30 mouse cellular contexts compared by ENCODE assay signal in genomic region chr3:108933557-108933956, GRCm38 (mm10). TPM values are rescaled to one million over a fixed set of nuclear protein-coding genes. Genes with fewer than 3 reads are reported as not detected.
"Had no signal": no experiment of that assay in that cellular context is flagged by ENCODE, and none has a peak within 500 bp of the region (broad histone marks: within the 10 kb centered on the region; RNA-seq: fewer than 3 reads in every experiment).

No protein-coding gene starts in this region.

- H3K9ac ChIP-seq: limb, embryonic 13.5 days; liver, embryonic 12.5 days; liver, embryonic 15.5 days; lung, embryonic 15.5 days; midbrain, embryonic 12.5 days; midbrain, embryonic 15.5 days; neural tube, embryonic 12.5 days; neural tube, embryonic 15.5 days had no signal

- H3K9me3 ChIP-seq: limb, embryonic 10.5 days; limb, embryonic 13.5 days; liver, embryonic 12.5 days; liver, embryonic 15.5 days; lung, embryonic 15.5 days; midbrain, embryonic 12.5 days; midbrain, embryonic 15.5 days; neural tube, embryonic 12.5 days; neural tube, embryonic 15.5 days had no signal

- H3K4me1 ChIP-seq: limb, embryonic 10.5 days; limb, embryonic 13.5 days; liver, embryonic 12.5 days; liver, embryonic 15.5 days; lung, embryonic 15.5 days; midbrain, embryonic 12.5 days; midbrain, embryonic 15.5 days; neural tube, embryonic 12.5 days; neural tube, embryonic 15.5 days had no signal

- ATAC-seq: liver, embryonic 12.5 days; midbrain, embryonic 15.5 days had no signal

- H3K36me3 ChIP-seq: limb, embryonic 10.5 days; limb, embryonic 13.5 days; liver, embryonic 12.5 days; liver, embryonic 15.5 days; lung, embryonic 15.5 days; midbrain, embryonic 12.5 days; midbrain, embryonic 15.5 days; neural tube, embryonic 12.5 days; neural tube, embryonic 15.5 days had no signal

- DNase-seq: kidney, adult 9 months; kidney, postnatal 14 days; kidney, postnatal 4 days; layer of hippocampus, adult 9-11 months; liver; lung, adult 18-20 months; lung, postnatal 10 days; lung, postnatal 36 days; right cerebral cortex, adult 18-20 months; right cerebral cortex, postnatal 14 days; right cerebral cortex, postnatal 4 days; thymus, adult 18-20 months; thymus, postnatal 14 days; thymus, postnatal 4 days had no signal

- H3K4me3 ChIP-seq: layer of hippocampus, adult 2 months; limb, embryonic 10.5 days; limb, embryonic 13.5 days; liver, embryonic 12.5 days; liver, embryonic 15.5 days; lung, embryonic 15.5 days; midbrain, embryonic 12.5 days; midbrain, embryonic 15.5 days; neural tube, embryonic 12.5 days; neural tube, embryonic 15.5 days had no signal

- H3K27ac ChIP-seq: layer of hippocampus, adult 2 months; limb, embryonic 10.5 days; limb, embryonic 13.5 days; liver, embryonic 12.5 days; liver, embryonic 15.5 days; lung, embryonic 15.5 days; midbrain, embryonic 12.5 days; midbrain, embryonic 15.5 days; neural tube, embryonic 12.5 days; neural tube, embryonic 15.5 days; stomach, postnatal 0 days had no signal

- H3K4me2 ChIP-seq: limb, embryonic 13.5 days; liver, embryonic 12.5 days; liver, embryonic 15.5 days; lung, embryonic 15.5 days; midbrain, embryonic 12.5 days; midbrain, embryonic 15.5 days; neural tube, embryonic 12.5 days; neural tube, embryonic 15.5 days had no signal

- H3K27me3 ChIP-seq: limb, embryonic 13.5 days; liver, embryonic 12.5 days; liver, embryonic 15.5 days; lung, embryonic 15.5 days; midbrain, embryonic 12.5 days; midbrain, embryonic 15.5 days; neural tube, embryonic 12.5 days; neural tube, embryonic 15.5 days had no signal

RNA-seq across cellular contexts. Expression of gene Henmt1, which starts 6.1 kb away (rescaled TPM):
- polyA plus RNA-seq: liver, embryonic 15.5 days had no signal

RNA-seq across cellular contexts. Expression of gene Gm9857, which starts 6.7 kb away (rescaled TPM):
- total RNA-seq: layer of hippocampus, adult 2 months; layer of hippocampus, postnatal 25 days; left cerebral cortex, adult 18-20 months; left cerebral cortex, postnatal 25 days had no signal
- polyA plus RNA-seq: kidney, embryonic 16.5 days; limb, embryonic 10.5 days; liver, embryonic 12.5 days; liver, embryonic 15.5 days; lung, embryonic 15.5 days; midbrain, embryonic 12.5 days; midbrain, embryonic 15.5 days; neural tube, embryonic 12.5 days; neural tube, embryonic 15.5 days; stomach, embryonic 14.5 days; stomach, postnatal 0 days had no signal

RNA-seq across cellular contexts. Expression of gene Fndc7, which starts 43.7 kb away (rescaled TPM):
- polyA plus RNA-seq: kidney, embryonic 16.5 days; limb, embryonic 10.5 days; midbrain, embryonic 12.5 days; stomach, embryonic 14.5 days had no signal
